Mouse (Mus musculus): ENCODE results near the gene Cyb561. TPM values are rescaled to one million over a fixed set of nuclear protein-coding genes. Genes with fewer than 3 reads are reported as not detected.

Cyb561 gene
- polyA plus RNA-seq, 1 experiment from 2014 or later: 42.6 TPM

GRCm38 (mm10) chr11:105934816-105935215 lies 18.3 kb downstream of the Cyb561 start:
- Histone ChIP-seq H3K36me3 (peaks cover 14% of the 10 kb centered on the region), H3K9me3 (no peaks in the 10 kb centered on the region), H3K9ac (0 out of 2 replicates have a peak overlapping the region, but pooled peaks have one; percentile 29), H3K27me3 (0 out of 2 replicates have a peak, but pooled peaks cover 8% of the 10 kb centered on the region), H3K27ac (no peak overlapping the region), H3K4me1 (replicated peaks) (peaks cover 16% of the 10 kb centered on the region), H3K4me3 (no peak overlapping the region), H3K4me2 (no peak overlapping the region)
- no peak for ATAC-seq (ENCODE audit: low FRiP score)
- 30% methylated on average over 6 of the region's 6 CpGs for WGBS

GRCm38 (mm10) chr11:105934303-105934711 lies 18.8 kb downstream of the Cyb561 start:
- Histone ChIP-seq H3K4me3 (no peak overlapping the region), H3K27ac (peak overlapping the region; percentile 23; the same call in 1 of the 2 replicates), H3K36me3 (peaks cover 14% of the 10 kb centered on the region), H3K4me1 (replicated peaks) (peaks cover 16% of the 10 kb centered on the region), H3K4me2 (no peak overlapping the region), H3K27me3 (0 out of 2 replicates have a peak, but pooled peaks cover 7% of the 10 kb centered on the region), H3K9ac (peak overlapping the region; percentile 29; the same call in 1 of the 2 replicates), H3K9me3 (no peaks in the 10 kb centered on the region)
- ATAC-seq (ENCODE audit: low FRiP score): no peak
- WGBS: 73% methylated on average over 5 of the region's 5 CpGs

DNA sequence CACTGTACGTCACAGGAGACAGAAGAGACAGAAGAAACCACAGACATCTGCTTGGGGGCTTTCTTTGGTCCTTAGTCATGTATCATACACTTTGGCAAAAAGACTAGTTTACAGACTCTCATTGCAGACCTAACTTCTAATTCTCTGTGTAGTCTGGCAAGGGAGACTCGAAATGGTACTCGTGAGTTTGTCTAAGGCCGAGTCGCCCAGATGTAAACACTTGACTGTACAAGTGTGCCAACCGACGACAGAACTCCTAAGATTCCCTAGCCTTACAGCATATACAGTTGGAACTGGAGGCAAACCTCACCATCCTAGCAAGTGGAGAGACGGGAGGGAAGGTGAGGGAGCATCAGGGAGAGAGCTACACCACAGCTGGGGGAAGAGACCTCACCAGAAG lies 19.4 kb downstream of the Cyb561 start:
- ATAC-seq (ENCODE audit: low FRiP score): no peak
- no peak overlapping the region for H3K9ac ChIP-seq
- no peak overlapping the region for H3K4me2 ChIP-seq
- WGBS: 90% methylated on average over 8 of the region's 8 CpGs
- H3K27me3 ChIP-seq: 0 out of 2 replicates have a peak, but pooled peaks cover 5% of the 10 kb centered on the region
- peaks cover 14% of the 10 kb centered on the region for H3K36me3 ChIP-seq
- no peaks in the 10 kb centered on the region for H3K9me3 ChIP-seq
- no peak overlapping the region for H3K27ac ChIP-seq
- peaks cover 14% of the 10 kb centered on the region for H3K4me1 ChIP-seq (replicated peaks)
- no peak overlapping the region for H3K4me3 ChIP-seq

DNA sequence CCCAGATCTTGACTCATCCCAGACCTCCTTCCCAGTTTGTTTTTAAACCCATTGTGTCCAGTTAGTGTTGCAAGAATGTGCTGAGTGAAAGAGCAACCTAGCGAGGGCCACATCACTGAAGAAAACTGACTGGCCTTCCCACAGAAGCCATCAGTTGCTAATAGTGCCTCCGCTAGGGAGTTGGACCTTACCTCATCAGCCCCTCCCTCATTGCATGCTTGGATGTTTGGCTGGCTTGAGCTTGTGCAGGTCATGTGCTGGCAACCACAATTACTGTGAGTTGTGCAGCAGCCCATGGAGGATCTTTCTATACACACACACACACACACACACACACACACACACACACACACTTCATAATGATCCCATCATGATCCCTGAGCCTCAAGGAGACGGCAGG lies 21.8 kb downstream of the Cyb561 start:
- Histone ChIP-seq H3K4me1 (replicated peaks) (peaks cover 16% of the 10 kb centered on the region), H3K36me3 (peaks cover 17% of the 10 kb centered on the region), H3K4me3 (no peak overlapping the region), H3K27ac (no peak overlapping the region), H3K9ac (no peak overlapping the region), H3K9me3 (no peaks in the 10 kb centered on the region), H3K27me3 (no peaks in the 10 kb centered on the region), H3K4me2 (no peak overlapping the region)
- ATAC-seq (ENCODE audit: low FRiP score): no peak
- WGBS: 89% methylated on average over 3 of the region's 3 CpGs

- WGBS: 70% methylated on average over 5 of the region's 5 CpGs
- ATAC-seq (ENCODE audit: low FRiP score): no peak
- Histone ChIP-seq H3K36me3 (peaks cover 28% of the 10 kb centered on the region), H3K27me3 (no peaks in the 10 kb centered on the region), H3K9ac (no peak overlapping the region), H3K4me3 (no peak overlapping the region), H3K4me1 (replicated peaks) (peaks cover 5% of the 10 kb centered on the region), H3K9me3 (no peaks in the 10 kb centered on the region), H3K27ac (no peak overlapping the region), H3K4me2 (no peak overlapping the region)
Observed at GRCm38 (mm10) chr11:105928171-105928570, 25.0 kb downstream of the Cyb561 start.

- peaks cover 5% of the 10 kb centered on the region for H3K4me1 ChIP-seq (replicated peaks)
- no peaks in the 10 kb centered on the region for H3K27me3 ChIP-seq
- peak; percentile 70 for ATAC-seq (ENCODE audit: low FRiP score)
- no peak overlapping the region for H3K4me2 ChIP-seq
- no peak overlapping the region for H3K9ac ChIP-seq
- 0 out of 2 replicates have a peak overlapping the region, but pooled peaks have one; percentile 48 for H3K27ac ChIP-seq
- no peak overlapping the region for H3K4me3 ChIP-seq
- H3K36me3 ChIP-seq: peaks cover 36% of the 10 kb centered on the region
- WGBS: 60% methylated on average over 14 of the region's 14 CpGs
- H3K9me3 ChIP-seq: no peaks in the 10 kb centered on the region
Observed at GRCm38 (mm10) chr11:105927065-105928030, 25.8 kb downstream of the Cyb561 start.

- H3K4me1 ChIP-seq (replicated peaks): peaks cover 5% of the 10 kb centered on the region
- H3K36me3 ChIP-seq: peaks cover 68% of the 10 kb centered on the region
- no peak overlapping the region for H3K9ac ChIP-seq
- H3K4me2 ChIP-seq: no peak overlapping the region
- no peaks in the 10 kb centered on the region for H3K9me3 ChIP-seq
- no peaks in the 10 kb centered on the region for H3K27me3 ChIP-seq
- 83% methylated on average over 20 of the region's 20 CpGs for WGBS
- no peak overlapping the region for H3K4me3 ChIP-seq
- ATAC-seq (ENCODE audit: low FRiP score): no peak
- H3K27ac ChIP-seq: no peak overlapping the region
Observed at GRCm38 (mm10) chr11:105922769-105923663, 30.1 kb downstream of the Cyb561 start.

DNA sequence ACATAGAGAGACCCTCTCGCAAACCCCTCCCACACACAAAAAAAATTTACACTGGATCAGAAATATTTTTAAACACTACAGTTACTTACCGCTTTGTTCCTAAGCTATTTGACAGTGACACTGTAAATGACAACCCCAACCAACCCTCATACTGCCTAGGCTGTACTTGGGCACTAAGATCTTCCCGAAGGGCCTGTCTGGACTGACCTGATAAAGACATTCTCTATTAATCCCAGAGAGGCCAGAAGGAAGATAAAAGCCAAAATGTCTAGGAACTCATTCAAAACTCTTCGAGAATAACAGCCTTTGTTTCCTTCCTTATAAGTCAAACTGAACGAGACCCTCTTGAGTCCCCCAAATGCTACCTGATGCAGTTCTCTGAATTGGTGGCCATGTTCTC lies 31.9 kb downstream of the Cyb561 start:
- Histone ChIP-seq H3K4me1 (replicated peaks) (no peaks in the 10 kb centered on the region), H3K27me3 (no peaks in the 10 kb centered on the region), H3K36me3 (peaks cover 80% of the 10 kb centered on the region), H3K4me2 (no peak overlapping the region), H3K9ac (no peak overlapping the region), H3K27ac (no peak overlapping the region), H3K9me3 (no peaks in the 10 kb centered on the region), H3K4me3 (no peak overlapping the region)
- ATAC-seq (ENCODE audit: low FRiP score): no peak
- 94% methylated on average over 5 of the region's 5 CpGs for WGBS

- 89% methylated on average over 2 of the region's 2 CpGs for WGBS
- H3K4me3 ChIP-seq: no peak overlapping the region
- ATAC-seq (ENCODE audit: low FRiP score): no peak
- H3K27me3 ChIP-seq: no peaks in the 10 kb centered on the region
- H3K9me3 ChIP-seq: no peaks in the 10 kb centered on the region
- H3K36me3 ChIP-seq: peaks cover 84% of the 10 kb centered on the region
- no peak overlapping the region for H3K9ac ChIP-seq
- H3K4me1 ChIP-seq (replicated peaks): no peaks in the 10 kb centered on the region
- no peak overlapping the region for H3K4me2 ChIP-seq
- no peak overlapping the region for H3K27ac ChIP-seq
Observed at GRCm38 (mm10) chr11:105920836-105921235, 32.3 kb downstream of the Cyb561 start.

GRCm38 (mm10) chr11:105920098-105920785 lies 32.9 kb downstream of the Cyb561 start:
- peaks cover 80% of the 10 kb centered on the region for H3K36me3 ChIP-seq
- H3K27me3 ChIP-seq: no peaks in the 10 kb centered on the region
- H3K4me3 ChIP-seq: no peak overlapping the region
- H3K9me3 ChIP-seq: no peaks in the 10 kb centered on the region
- H3K27ac ChIP-seq: no peak overlapping the region
- no peak overlapping the region for H3K9ac ChIP-seq
- no peak overlapping the region for H3K4me2 ChIP-seq
- ATAC-seq (ENCODE audit: low FRiP score): no peak
- no peaks in the 10 kb centered on the region for H3K4me1 ChIP-seq (replicated peaks)
- WGBS: 83% methylated on average over 3 of the region's 3 CpGs

DNA sequence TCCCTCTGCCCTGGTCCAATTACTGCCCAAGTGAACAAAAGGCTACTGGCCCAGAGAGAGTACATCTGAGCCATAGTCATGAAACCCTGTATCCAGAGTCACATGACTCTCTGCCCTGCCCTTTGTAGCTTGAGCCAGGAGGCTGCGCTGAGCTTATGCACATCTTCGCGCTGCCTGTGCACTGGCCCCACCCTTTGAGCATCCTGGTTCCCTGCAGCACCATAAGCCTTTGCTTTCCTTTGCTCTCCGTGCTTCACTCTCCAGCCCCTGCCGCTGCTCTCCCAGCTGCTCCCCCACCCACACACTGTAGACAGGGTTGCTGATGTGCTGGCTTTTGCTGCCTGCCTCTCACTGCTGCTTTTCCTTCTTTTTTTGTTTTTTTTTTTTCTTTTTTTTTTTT lies 39.6 kb downstream of the Cyb561 start:
- Histone ChIP-seq H3K4me1 (replicated peaks) (no peaks in the 10 kb centered on the region), H3K27ac (no peak overlapping the region), H3K9me3 (no peaks in the 10 kb centered on the region), H3K9ac (no peak overlapping the region), H3K36me3 (peaks cover 64% of the 10 kb centered on the region), H3K27me3 (no peaks in the 10 kb centered on the region), H3K4me3 (no peak overlapping the region), H3K4me2 (no peak overlapping the region)
- WGBS: 52% methylated on average over 5 of the region's 5 CpGs
- no peak for ATAC-seq (ENCODE audit: low FRiP score)
